Mouse (Mus musculus) skeletal muscle tissue, adult 2 months (tissue): ENCODE measurements around the gene Ppm1l.

Source experiments
- DNase-seq: peaks from one replicate; pipeline ENCODE4 v3.0.0-alpha.2; 2012; ENCODE audit warnings: low read depth, low spot score

Ppm1l gene

DNA sequence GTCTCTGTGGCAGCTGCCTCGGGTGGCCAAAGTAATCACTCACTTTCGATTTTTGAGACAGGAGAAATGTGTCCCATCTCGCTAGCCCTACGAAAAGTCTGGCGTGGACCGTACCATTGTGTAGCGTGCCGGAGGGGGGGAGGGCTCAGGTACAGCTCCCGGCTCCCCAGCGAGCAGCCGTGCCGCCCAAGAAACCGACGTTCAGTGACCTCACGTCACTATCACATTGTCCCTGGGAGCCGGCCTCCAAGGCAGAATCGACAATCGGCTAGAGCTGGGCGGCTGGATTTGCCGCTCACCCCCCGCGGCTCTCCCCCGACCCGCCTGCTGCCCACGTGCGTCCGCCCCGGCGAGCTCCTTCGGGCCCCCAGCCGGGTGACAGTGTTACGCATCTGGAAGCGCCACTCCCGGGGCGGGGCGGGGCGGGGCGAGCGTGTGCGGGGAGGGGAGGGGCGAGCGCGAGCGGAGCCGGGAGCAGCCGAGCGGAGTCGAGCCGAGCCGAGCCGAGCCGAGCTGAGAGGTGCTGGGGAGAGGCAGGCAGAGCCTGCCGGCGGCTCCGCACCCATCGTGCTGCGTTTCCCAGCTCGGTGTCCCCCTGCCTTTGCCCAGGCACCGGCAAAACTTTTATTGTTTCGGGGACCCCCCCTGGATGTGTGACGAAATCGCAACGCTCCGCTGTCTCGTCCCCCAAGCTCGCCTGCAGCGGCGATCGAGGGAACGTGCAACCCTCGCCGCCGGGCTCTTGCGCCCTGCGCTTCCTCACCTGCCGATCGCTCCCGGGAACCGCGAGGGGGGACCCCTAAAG, at the start of gene Ppm1l:
Ppm1l (plus strand) TSS at position 471 of the 805 bp plus-strand sequence.
- DNase-seq, result peak; percentile 94

- peak; percentile 50 for DNase-seq
Observed at GRCm38 (mm10) chr3:69271812-69272211, 44.8 kb upstream of the Ppm1l start.

- no peak for DNase-seq
Observed at GRCm38 (mm10) chr3:69274018-69274663, 42.5 kb upstream of the Ppm1l start.

- DNase-seq, result no peak
Observed at GRCm38 (mm10) chr3:69274664-69275312, 41.9 kb upstream of the Ppm1l start.

DNA sequence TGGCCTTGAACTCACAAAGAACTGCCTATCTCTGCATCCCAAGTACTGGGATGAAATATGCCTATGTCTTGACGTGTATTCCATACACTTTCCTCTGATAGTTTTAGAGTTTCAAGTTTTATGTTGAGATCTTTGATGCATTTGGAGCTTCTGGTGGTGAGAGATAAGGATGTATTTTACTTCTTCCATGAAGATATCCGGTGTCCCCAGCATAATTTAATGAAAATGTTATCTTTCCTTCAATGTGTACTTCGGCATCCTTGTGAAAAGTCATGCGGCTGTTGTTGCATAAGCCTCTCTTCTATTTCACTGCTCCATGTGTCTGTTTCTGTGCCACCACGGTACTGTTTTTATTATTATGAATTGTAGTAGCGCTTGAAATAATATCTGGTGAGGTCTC, 38.0 kb upstream of the Ppm1l start:
- DNase-seq, result no peak

DNA sequence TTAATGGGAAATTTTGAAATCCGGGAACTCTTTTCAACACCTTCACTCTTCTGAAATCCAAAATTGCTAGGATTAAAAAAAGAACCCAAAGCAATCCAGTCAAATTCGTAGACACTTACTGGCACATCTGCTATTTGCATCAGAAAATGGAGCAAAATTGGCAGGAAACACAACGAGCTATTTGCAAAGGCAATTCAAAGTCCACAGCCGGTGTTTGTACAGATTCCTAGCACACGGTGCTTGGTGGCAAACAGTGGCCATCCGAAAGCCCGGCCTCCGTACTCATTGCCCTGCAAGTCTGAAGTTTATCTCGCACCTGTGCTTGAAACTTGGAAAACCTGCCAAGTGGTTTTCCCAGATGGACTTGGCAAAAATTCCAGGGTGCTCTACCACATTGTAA, 34.3 kb upstream of the Ppm1l start:
- DNase-seq, result peak; percentile 11

DNA sequence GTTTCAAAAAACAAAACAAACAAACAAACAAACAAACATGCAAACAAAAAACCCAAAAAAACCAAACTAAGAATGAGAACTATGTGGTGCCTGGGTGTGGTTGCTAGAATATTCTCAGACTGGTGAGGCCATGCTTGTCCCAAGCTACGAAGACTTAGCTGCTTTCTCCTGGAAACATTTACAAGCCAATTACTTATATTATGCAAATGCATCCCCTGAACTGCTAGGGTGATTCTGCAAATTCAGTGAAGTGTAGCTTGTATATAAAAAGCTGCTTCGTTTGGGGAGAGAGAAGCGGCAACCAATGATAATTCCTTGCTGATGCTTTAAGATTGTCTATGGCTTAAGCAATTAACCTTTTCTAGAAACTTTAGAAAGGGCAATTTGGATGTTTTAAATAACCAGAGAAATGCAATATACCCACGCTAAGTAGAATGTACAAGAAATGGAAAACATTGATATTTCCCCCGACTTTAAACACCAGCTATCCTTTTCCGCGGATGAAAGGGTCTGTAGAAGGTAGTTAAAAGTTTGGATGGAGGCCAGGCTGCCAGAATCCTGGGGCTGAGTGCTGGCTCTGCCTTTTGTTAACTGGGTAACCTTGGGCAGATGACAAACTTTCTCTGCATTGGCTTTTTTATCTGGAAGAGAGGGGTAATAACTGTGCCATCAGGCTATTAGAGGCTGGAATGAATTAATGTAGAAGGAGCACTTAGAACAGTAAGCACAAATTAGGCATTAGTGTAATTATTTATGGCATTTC, 33.4 kb upstream of the Ppm1l start:
- DNase-seq, result no peak

- peak; percentile 10 for DNase-seq
Observed at GRCm38 (mm10) chr3:69289833-69290232, 26.8 kb upstream of the Ppm1l start.

- DNase-seq, result peak; percentile 86
Observed at GRCm38 (mm10) chr3:69290294-69290693, 26.4 kb upstream of the Ppm1l start.

- no peak for DNase-seq
Observed at GRCm38 (mm10) chr3:69290844-69291243, 25.8 kb upstream of the Ppm1l start.

DNA sequence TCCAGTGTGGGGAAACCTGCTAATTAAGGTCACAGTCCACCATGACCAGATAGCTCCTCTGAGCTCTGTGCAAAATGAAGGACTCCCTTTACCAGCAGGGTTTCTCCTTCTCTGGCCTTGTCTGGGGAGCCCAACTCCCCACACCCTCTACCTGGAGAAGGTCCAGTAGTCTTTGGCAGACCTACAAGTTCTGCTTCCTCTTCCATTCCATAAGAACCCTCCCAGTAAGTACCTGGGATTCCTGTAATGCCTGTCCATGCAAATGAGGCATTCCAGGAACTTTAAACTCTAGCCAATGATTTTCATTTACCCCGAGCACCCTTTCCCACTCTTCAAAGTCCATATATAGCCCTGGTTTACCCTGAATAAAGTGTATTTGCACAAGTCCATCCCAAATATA, 24.0 kb upstream of the Ppm1l start:
- no peak for DNase-seq

DNA sequence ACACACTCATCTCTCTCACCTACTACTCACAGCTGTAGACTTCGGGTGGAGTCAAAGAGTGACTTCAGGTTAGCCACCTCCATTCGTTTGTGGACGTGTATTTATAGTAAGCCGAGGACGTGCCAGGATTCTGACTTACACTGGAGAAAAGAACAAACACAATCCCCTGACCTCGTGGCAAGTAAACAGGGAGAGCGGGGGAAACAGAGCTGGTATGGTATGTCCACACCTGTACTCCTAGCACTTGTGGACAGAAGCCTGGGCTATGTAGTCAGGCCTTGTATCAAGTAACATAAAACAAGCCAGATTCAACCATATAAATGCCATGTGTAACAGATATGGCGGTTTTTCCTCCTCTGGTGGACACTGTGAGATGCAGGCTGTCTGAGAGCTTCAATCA, 20.4 kb upstream of the Ppm1l start:
- DNase-seq, result peak; percentile 8

GRCm38 (mm10) chr3:69300121-69300520, 16.5 kb upstream of the Ppm1l start:
- no peak for DNase-seq

GRCm38 (mm10) chr3:69315810-69316390, 761 bp upstream of the Ppm1l start:
- DNase-seq, result no peak

DNA sequence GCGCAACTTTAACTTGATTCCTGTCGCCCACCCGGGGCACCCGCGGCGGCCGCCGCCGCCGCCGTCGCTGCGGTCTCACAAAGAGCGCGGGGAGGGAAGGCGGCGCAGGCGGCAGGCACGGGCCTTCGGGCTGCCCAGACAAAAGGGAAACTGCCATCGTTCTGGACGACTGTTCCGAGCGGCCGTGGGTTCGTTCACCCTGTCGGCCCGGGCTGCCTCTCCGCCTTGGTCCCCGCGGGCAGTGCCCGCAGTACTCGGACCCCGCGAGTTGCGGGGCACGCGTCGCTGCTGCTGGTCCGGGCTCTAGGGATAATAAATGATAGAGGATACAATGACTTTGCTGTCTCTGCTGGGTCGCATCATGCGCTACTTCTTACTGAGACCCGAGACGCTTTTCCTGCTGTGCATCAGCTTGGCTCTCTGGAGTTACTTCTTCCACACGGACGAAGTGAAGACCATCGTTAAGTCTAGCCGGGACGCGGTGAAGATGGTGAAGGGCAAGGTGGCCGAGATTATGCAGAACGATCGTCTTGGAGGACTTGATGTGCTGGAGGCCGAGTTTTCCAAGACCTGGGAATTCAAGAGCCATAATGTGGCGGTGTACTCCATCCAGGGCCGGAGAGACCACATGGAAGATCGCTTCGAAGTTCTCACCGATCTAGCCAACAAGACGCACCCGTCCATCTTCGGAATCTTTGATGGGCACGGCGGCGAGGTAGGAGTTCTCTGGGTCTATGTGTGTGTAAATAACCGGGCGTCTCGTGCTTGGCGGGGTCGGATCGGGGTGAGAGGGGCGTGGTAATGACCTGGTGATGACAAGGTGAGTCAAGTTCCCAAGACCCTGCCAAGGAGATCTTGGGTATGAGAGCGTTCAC, 827 bp downstream of the Ppm1l start:
- DNase-seq, result no peak

DNA sequence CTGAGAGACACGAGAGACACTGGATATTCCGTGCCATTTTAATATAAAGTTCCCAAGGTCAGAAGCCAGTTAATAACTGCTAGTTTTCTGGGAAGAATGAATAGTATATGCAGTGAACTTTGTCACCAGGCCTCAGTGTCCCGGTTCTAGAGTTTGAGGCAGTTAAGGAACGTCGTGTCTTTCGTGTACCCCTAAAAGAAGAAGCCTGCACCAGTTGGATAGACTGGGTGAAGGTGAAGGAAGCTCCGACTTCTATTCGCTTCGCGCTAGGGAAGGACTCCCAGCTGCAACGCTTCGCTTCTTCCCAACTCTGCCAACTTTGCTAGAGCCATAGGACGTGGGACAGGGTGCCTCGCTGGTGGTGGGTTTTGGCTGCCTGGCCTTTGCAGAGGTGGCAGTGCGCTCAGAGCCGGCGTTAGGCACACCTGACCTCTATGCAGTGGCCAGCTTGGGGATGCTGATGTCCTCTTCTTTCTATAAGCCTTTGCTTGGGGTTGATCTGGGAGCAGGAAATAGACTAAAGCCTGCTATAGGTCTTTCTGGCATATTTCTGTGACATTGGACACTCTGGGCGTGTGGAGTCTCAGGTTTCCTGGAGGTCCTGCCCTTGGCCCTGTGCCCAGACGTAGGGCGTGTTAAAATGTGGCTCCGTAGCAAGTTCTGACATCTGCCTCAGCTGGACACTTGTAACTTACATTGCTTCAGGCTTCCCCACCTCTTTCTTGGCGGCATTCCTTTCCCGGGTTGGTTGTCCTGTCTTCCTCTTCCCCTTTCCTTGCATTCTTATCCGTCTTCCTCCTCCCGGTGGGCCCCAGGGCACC, 1.7 kb downstream of the Ppm1l start:
- no peak for DNase-seq

DNA sequence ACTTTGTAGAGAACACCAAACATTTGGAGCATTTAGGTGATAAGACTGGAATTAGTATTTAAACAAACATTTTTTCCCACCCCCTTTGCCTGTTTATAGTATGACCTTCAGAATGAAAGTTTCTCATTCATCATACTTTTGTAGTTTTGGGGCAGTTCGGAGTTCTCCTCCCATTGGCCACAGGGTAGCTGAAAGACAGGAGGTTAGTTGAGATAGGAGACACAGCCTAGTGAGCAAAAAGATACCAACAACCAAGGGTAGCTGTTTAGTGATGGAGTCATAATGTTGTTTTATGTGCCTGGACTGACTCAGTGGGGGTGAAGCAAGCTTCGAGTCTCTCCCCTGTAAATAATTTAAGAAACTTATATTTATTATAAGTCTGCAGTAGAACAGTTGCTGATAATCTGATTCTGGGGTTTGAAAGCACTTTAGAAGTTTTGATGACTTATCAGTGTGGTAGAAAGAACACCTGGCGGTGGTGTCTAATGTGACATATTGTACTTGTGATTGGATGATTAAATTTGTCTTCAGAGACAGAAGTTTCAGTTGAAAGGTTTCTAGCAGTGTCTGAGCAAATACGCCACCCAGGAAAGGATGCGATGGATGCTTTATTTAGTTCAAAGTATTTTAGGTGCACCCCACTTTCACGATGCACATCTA, 2.5 kb downstream of the Ppm1l start:
- DNase-seq, result no peak

GRCm38 (mm10) chr3:69323982-69324381, 7.3 kb downstream of the Ppm1l start:
- no peak for DNase-seq

GRCm38 (mm10) chr3:69329910-69330309, 13.2 kb downstream of the Ppm1l start:
- DNase-seq, result no peak
